Mouse (Mus musculus): Measurements from ENCODE around the gene 1700029I15Rik.
"Not testable (repeated sequence)": the region's sequence is repeated elsewhere in the genome, so short reads cannot be mapped to it uniquely, and the experiment has no call there.

Gene 1700029I15Rik

DNA sequence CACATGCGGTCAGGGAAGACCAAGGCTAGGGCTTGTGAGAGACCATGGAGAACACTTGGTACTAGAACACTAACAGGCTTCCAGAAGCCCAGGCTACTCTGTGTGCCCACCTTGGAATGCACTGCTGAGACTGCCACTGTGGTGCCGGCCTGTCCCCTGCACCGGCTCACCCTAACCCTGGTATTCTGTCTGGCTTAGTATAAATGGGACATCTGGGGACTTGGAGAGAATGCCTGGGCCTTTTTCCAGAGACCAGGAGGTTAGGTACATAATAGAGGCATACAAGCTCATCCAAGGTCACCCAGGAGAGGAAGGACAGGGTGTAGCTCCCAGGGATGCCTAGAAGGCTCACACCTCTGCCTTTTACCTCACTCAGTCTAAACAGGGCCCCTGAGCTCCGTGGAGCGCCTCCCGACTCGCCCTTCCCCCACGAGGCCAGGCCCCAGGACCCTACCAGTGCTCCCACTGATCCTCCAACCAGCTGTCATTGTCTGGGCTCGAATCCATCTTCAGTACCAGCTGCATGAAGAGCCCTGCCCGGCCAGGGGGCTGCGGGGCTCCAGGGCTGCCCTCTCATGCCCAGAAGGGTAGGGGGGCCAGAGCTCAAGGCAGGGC lies 9.5 kb downstream of the 1700029I15Rik start:
- DNase-seq (ENCODE audit: low spot score in 2 of 2), result no peak

GRCm38 (mm10) chr2:92392318-92393264 lies 10.3 kb downstream of the 1700029I15Rik start:
- no peak for DNase-seq (ENCODE audit: low spot score in 2 of 2)

- no peak for DNase-seq (ENCODE audit: low spot score in 2 of 2)
These were observed 13.2 kb downstream of the 1700029I15Rik start for GRCm38 (mm10) chr2:92395535-92395934.

DNA sequence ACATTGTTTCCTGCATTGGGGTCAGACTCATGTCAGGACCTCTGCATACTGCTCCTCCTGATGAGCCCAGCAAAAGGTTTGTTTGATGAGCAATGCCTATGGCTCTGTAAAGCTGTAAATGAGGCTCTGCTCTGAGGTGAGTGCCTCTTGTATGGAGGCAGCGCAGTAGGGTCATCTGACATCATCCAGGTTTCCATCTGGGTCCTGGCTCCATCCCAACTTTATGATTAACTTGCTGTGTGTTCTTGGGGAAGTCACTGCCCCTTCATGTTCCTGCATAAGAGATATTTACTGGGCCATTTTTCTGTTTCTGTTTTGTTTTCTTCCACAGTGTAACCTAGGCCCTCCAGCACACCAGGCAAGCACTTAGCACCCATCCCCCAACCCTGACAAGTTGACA lies 15.1 kb downstream of the 1700029I15Rik start:
- no peak for DNase-seq (ENCODE audit: low spot score in 2 of 2)

- DNase-seq (ENCODE audit: low spot score in 2 of 2), result not testable (repeated sequence)
These were observed 17.5 kb downstream of the 1700029I15Rik start for GRCm38 (mm10) chr2:92399877-92400276.

DNA sequence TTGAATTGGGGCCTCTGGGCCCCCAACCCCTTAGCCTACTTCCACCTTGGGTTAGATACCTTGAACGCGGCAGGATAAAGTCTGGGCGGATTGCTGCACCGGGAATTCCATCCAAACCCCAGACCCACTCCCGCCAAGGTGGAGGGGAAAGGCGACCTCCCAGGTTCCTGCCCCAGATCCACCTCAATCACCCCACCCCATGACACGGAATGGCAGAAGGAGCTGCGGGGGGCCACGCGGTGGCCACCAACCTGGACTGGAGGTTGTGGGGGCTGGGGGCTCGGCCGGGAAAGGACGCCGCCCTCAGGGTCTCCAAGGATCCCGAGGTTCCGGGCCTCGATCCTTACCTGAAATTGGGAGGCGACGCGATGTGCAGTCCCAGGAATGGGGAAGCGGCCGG lies 18.3 kb downstream of the 1700029I15Rik start:
- no peak for DNase-seq (ENCODE audit: low spot score in 2 of 2)

GRCm38 (mm10) chr2:92401091-92401561 lies 18.8 kb downstream of the 1700029I15Rik start, which contains the start of gene Mapk8ip1:
Gene Mapk8ip1 (minus strand): TSS chr2:92401263.
- no peak for DNase-seq (ENCODE audit: low spot score in 2 of 2)

DNA sequence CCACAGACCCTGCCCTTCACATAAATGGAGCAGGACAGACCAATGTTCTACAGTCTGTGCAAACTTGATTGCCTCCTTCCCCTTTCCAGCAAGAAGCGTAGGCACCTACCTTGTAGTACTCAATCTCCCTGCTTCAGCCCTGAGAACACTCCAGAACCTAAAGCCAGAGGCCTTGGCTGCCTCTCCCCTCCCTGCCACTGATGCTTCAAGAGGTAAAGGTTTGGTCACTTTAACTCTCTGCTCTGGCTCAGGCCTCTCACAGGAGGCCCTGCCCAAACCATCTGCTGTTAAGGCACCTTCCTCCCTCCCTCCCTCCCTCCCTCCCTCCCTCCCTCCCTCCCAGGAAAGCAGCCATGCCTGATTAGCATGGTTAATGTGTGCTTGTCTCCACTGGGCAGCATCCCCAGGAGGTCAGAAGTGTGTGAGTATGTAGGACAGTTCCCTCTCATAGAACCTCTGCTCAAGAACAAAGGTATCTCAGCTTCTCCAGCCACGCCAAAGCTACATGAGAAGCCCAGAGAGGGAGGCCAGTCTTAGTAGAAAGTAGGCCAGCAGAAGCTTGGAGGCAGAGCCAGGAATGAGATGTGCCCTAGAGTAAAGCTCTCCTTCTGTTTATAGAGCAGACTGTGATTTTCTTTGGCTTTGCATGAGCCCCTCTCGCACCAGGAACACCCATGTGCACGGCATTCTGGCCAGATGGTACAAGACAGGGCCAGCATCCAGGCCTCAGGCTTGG lies 20.4 kb downstream of the 1700029I15Rik start:
- no peak for DNase-seq (ENCODE audit: low spot score in 2 of 2)

DNA sequence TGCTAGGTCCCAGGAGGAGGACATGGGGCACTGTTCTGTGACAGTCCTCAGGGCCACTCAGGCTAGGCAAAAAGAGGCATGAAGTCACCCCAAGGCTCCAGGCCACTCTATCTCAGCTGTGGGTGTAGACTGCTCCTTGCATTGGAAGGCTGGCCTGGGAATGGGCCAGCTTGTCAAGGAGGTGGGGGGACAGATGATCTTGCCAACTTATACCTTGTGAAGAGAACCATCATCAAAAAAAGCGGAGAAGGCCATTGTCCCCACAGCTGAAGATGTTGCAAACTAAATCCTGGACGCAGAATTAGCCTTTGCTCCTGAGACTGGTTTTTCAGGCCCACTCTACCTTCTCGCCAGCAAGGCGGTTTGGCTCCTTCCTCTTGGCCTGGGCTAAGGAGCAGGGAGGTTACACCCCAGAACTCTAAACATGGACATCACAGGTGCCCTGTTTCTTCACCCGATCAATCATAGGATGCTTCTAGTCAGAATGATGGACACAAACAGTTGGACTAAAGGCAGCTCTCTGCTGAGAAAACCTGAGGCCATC lies 21.5 kb downstream of the 1700029I15Rik start:
- DNase-seq (ENCODE audit: low spot score in 2 of 2), result no peak

DNA sequence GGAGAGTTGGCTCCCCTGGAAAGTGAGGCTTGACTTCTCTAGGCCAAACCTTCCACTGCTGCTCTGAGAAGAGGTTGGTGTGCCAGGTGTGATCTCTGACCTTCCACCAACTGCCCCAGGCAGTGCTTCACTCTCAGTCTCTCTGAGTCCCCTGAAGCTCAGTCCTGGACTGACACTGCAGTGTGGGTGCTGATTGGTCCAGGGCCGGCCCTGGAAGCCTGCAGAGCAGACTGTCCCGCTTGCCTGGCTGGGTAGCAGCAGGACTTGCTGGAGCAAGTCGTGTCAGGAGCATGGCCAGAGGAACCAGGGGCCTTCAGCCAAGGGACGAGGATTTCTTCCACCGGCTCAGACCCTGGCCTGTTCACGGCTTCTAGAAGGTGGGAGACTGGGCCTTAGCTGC lies 22.4 kb downstream of the 1700029I15Rik start:
- DNase-seq (ENCODE audit: low spot score in 2 of 2), result no peak

GRCm38 (mm10) chr2:92405687-92406086 lies 23.3 kb downstream of the 1700029I15Rik start:
- no peak for DNase-seq (ENCODE audit: low spot score in 2 of 2)

DNA sequence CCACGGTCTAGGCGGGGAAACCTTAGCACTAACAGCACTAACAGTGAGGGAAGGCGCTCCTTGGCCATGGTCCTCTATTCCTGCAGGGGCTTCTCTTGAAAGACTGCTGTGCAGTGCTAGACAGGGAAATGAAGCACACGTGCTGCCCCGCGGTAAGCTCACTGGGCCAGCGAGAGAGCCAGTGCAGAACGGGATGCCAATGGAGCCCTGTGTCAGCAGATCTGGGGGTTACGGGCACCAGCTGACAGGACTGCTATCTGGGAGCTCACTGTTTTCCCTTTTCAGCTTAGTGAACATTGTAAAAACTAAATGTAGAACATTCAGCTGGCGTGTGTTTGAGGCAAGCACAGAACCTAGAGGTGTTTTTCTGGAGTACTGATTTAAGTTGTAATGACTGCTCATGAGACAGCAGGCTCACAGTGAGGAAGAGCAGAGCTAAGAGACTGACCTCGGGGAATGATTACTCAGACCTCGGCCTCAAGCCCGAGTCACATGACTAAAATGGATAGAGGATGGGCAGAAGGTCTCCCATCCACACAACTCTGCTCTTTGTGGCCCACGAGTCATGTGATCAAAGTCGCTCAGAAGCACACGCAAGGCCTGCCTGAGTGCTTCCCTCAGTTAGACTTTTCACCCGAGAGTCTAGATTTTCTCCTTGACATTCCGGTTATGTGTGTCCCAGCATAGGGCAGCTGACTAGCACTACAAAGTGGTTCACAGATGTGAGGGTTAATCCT lies 26.1 kb downstream of the 1700029I15Rik start:
- DNase-seq (ENCODE audit: low spot score in 2 of 2), result no peak

DNA sequence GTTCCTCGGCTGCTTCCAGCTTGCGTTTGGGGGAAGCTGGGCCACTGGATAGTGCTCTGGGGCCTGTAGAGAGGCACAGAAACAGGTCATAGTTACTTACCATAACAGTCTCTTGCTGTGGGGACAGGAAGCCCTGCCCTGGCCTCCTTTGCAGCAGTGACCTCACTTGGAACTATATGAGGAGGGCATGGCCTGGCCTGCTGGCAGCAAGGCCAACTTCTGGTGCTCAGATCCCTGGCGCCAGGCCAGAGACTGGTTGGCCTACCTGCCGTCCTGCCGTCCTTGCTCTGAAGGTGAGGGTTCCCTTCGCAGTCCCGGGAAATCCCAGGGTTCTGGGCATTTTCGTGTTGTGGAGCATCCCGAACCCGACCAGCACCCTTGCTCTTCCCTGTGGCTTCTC lies 29.4 kb downstream of the 1700029I15Rik start:
- DNase-seq (ENCODE audit: low spot score in 2 of 2), result no peak

DNA sequence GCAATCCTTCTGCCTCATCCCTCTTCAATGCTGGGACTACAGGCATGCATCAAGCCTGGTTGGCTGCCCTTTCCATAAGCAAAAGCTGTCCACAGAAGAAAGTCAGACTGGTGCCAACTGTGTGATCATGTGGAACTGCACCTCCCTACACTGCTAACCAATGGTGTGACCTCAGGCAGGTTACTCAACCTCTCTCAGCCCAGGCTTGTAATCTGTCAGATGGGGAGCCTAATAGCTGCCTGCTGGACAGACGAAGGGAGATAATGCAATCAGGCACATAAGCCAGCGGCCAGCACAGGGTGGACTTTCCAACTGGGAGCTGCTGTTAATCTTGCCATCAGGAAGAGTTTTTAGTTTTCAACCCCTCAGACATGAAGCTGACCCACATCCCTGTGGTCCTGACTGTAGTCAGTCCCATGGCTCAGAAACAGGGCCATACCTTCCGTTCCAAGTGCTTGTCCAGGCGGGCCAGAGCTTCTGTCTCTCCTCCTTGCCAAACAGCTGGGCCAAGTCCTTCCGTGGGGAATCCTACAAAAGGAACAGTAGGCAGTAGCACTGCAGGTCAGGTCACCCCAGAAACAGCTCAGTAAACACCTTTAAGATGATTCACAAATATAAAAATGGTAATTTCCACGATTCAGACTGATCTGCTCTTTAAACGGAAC lies 39.5 kb downstream of the 1700029I15Rik start:
- no peak for DNase-seq (ENCODE audit: low spot score in 2 of 2)

GRCm38 (mm10) chr2:92422388-92423135 lies 40.2 kb downstream of the 1700029I15Rik start:
- DNase-seq (ENCODE audit: low spot score in 2 of 2), result no peak

- no peak for DNase-seq (ENCODE audit: low spot score in 2 of 2)
These were observed 40.8 kb downstream of the 1700029I15Rik start for GRCm38 (mm10) chr2:92423156-92423555.

GRCm38 (mm10) chr2:92423702-92424461 lies 41.5 kb downstream of the 1700029I15Rik start:
- peak; percentile 80 to 90 for DNase-seq (ENCODE audit: low spot score in 2 of 2)

- no peak for DNase-seq (ENCODE audit: low spot score in 2 of 2)
These were observed 42.3 kb downstream of the 1700029I15Rik start for GRCm38 (mm10) chr2:92424462-92425308.
